Mouse (Mus musculus): ENCODE data around the gene Smco4. TPM values are rescaled to one million over a fixed set of nuclear protein-coding genes. Genes with fewer than 3 reads are reported as not detected.

The Smco4 gene
- polyA plus RNA-seq, 2 experiments, result 1.4 to 5.8 TPM

GRCm38 (mm10) chr9:15501319-15502256 is 8.4 kb downstream of the Smco4 start:
- H3K27ac ChIP-seq, result no peak overlapping the region
- no peaks in the 10 kb centered on the region for H3K9me3 ChIP-seq (ENCODE audit: control insufficient read depth, low read length)
- DNase-seq (ENCODE audit: low read depth in 3 of 3, low spot score in 3 of 3) (no peak), ATAC-seq (ENCODE audit: insufficient read depth) (no peak)
- peaks cover 4 to 41% of the 10 kb centered on the region in 2 experiments for H3K4me1 ChIP-seq (replicated peaks; ENCODE audit: control insufficient read depth in 2 of 2, insufficient read depth in 2 of 2, low read length in 1 of 2)
- no peak overlapping the region for H3K9ac ChIP-seq (replicated peaks)
- H3K36me3 ChIP-seq (replicated peaks; ENCODE audit: control insufficient read depth, insufficient read depth, low read depth), result no peaks in the 10 kb centered on the region
- no peak overlapping the region for H3K4me2 ChIP-seq (ENCODE audit: low read depth)
- 71% methylated on average over 19 of the region's 19 CpGs for WGBS (ENCODE audit: insufficient replicate concordance)
- H3K27me3 ChIP-seq (ENCODE audit: control insufficient read depth, insufficient read depth, low read length), result no peaks in the 10 kb centered on the region
- no peak for TF ChIP-seq EP300 (IDR thresholded peaks at IDR 0.05; ENCODE audit: low read depth)
- no peak for TF ChIP-seq CTCF (IDR thresholded peaks at IDR 0.05; ENCODE audit: low read depth)
- no peak overlapping the region for H3K4me3 ChIP-seq (ENCODE audit: insufficient read depth in 1 of 2, low read depth in 2 of 2, low read length in 2 of 2)

- no peak overlapping the region for H3K4me2 ChIP-seq (ENCODE audit: low read depth)
- DNase-seq (ENCODE audit: low read depth in 3 of 3, low spot score in 3 of 3) (no peak), ATAC-seq (ENCODE audit: insufficient read depth) (no peak)
- no peaks in the 10 kb centered on the region for H3K36me3 ChIP-seq (replicated peaks; ENCODE audit: control insufficient read depth, insufficient read depth, low read depth)
- no peaks in the 10 kb centered on the region for H3K27me3 ChIP-seq (ENCODE audit: control insufficient read depth, insufficient read depth, low read length)
- WGBS (ENCODE audit: insufficient replicate concordance), result 52% methylated on average over 7 of the region's 7 CpGs
- TF ChIP-seq CTCF (IDR thresholded peaks at IDR 0.05; ENCODE audit: low read depth) (no peak), EP300 (IDR thresholded peaks at IDR 0.05; ENCODE audit: low read depth) (no peak)
- H3K27ac ChIP-seq, result no peak overlapping the region
- H3K4me1 ChIP-seq (replicated peaks; ENCODE audit: control insufficient read depth in 2 of 2, insufficient read depth in 2 of 2, low read length in 1 of 2), result peaks cover 4 to 47% of the 10 kb centered on the region in 2 experiments
- no peaks in the 10 kb centered on the region for H3K9me3 ChIP-seq (ENCODE audit: control insufficient read depth, low read length)
- no peak overlapping the region for H3K4me3 ChIP-seq (ENCODE audit: insufficient read depth in 1 of 2, low read depth in 2 of 2, low read length in 2 of 2)
- no peak overlapping the region for H3K9ac ChIP-seq (replicated peaks)
Measured at GRCm38 (mm10) chr9:15502476-15502875, 9.2 kb downstream of the Smco4 start.

DNA sequence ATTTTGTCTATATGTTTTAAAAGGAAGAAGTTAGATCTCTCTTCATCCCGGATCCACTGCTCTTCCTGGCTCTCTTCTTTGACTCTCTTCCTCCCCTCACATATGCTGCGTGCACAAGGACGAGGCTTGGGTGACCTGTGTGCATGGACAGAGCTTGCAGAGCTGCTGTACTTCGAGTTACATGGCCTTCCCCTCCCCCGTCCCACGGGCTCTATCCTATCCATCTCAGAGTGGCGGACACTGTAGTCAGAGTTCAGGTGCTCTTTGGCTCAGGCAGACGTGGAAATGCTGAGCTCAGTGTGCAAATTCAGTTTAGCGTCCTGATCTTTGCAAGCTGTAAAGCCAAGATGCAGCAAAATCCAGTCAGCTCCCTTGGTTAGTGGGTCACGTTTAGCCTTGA is 10.1 kb downstream of the Smco4 start:
- TF ChIP-seq CTCF (IDR thresholded peaks at IDR 0.05; ENCODE audit: low read depth) (no peak), EP300 (IDR thresholded peaks at IDR 0.05; ENCODE audit: low read depth) (no peak)
- H3K9ac ChIP-seq (replicated peaks), result no peak overlapping the region
- no peak overlapping the region for H3K4me2 ChIP-seq (ENCODE audit: low read depth)
- H3K9me3 ChIP-seq (ENCODE audit: control insufficient read depth, low read length), result no peaks in the 10 kb centered on the region
- 59% methylated on average over 10 of the region's 10 CpGs for WGBS (ENCODE audit: insufficient replicate concordance)
- H3K4me3 ChIP-seq (ENCODE audit: insufficient read depth in 1 of 2, low read depth in 2 of 2, low read length in 2 of 2), result no peak overlapping the region
- H3K27me3 ChIP-seq (ENCODE audit: control insufficient read depth, insufficient read depth, low read length), result no peaks in the 10 kb centered on the region
- H3K27ac ChIP-seq, result no peak overlapping the region
- H3K36me3 ChIP-seq (replicated peaks; ENCODE audit: control insufficient read depth, insufficient read depth, low read depth), result no peaks in the 10 kb centered on the region
- peaks cover under 1 to 48% of the 10 kb centered on the region in 2 experiments for H3K4me1 ChIP-seq (replicated peaks; ENCODE audit: control insufficient read depth in 2 of 2, insufficient read depth in 2 of 2, low read length in 1 of 2)
- DNase-seq (ENCODE audit: low read depth in 3 of 3, low spot score in 3 of 3) (no peak), ATAC-seq (ENCODE audit: insufficient read depth) (no peak)

- no peak for ATAC-seq (ENCODE audit: insufficient read depth)
- Histone ChIP-seq H3K4me3 (ENCODE audit: insufficient read depth in 1 of 2, low read depth in 2 of 2, low read length in 2 of 2) (no peak overlapping the region), H3K9ac (replicated peaks) (no peak overlapping the region), H3K4me1 (replicated peaks; ENCODE audit: control insufficient read depth in 2 of 2, insufficient read depth in 2 of 2, low read length in 1 of 2) (peaks cover 0 to 46% of the 10 kb centered on the region in 2 experiments; a peak in 2 of 4 replicates), H3K9me3 (ENCODE audit: control insufficient read depth, low read length) (no peaks in the 10 kb centered on the region), H3K27me3 (ENCODE audit: control insufficient read depth, insufficient read depth, low read length) (no peaks in the 10 kb centered on the region), H3K27ac (no peak overlapping the region), H3K36me3 (replicated peaks; ENCODE audit: control insufficient read depth, insufficient read depth, low read depth) (no peaks in the 10 kb centered on the region), H3K4me2 (ENCODE audit: low read depth) (no peak overlapping the region)
- no peak for DNase-seq (ENCODE audit: low read depth in 3 of 3, low spot score in 3 of 3)
- TF ChIP-seq CTCF (IDR thresholded peaks at IDR 0.05; ENCODE audit: low read depth), result no peak
- TF ChIP-seq EP300 (IDR thresholded peaks at IDR 0.05; ENCODE audit: low read depth), result no peak
- WGBS (ENCODE audit: insufficient replicate concordance), result 29% methylated on average over 6 of the region's 6 CpGs
Measured at GRCm38 (mm10) chr9:15503827-15504226, 10.6 kb downstream of the Smco4 start.

DNA sequence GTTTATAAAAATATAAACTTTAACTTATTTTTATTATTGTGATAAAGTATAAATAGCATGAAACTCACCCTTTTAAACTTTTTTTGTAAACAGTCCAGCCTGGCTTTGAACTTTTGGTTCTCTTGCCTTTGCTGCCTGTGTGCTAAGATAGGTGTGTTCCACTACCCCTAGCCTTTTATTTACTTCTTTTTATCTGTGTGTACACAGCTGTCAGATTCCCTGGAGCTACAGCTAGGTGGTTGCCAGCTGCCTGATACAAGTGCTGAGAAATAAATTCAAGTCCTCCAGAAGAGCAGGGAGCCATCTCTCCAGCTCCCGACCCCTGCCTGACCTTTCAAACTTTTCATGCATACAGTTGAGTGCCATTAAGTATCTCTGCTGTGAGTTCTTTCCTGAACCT is 12.1 kb downstream of the Smco4 start:
- peaks cover 0 to 46% of the 10 kb centered on the region in 2 experiments; a peak in 2 of 4 replicates for H3K4me1 ChIP-seq (replicated peaks; ENCODE audit: control insufficient read depth in 2 of 2, insufficient read depth in 2 of 2, low read length in 1 of 2)
- WGBS (ENCODE audit: insufficient replicate concordance), result 30% methylated on average over 1 of the region's 1 CpGs
- TF ChIP-seq EP300 (IDR thresholded peaks at IDR 0.05; ENCODE audit: low read depth), result no peak
- TF ChIP-seq CTCF (IDR thresholded peaks at IDR 0.05; ENCODE audit: low read depth), result no peak
- DNase-seq (ENCODE audit: low read depth in 3 of 3, low spot score in 3 of 3) (no peak), ATAC-seq (ENCODE audit: insufficient read depth) (peak; percentile 36)
- no peak overlapping the region for H3K9ac ChIP-seq (replicated peaks)
- H3K27ac ChIP-seq, result no peak overlapping the region
- H3K9me3 ChIP-seq (ENCODE audit: control insufficient read depth, low read length), result no peaks in the 10 kb centered on the region
- H3K27me3 ChIP-seq (ENCODE audit: control insufficient read depth, insufficient read depth, low read length), result no peaks in the 10 kb centered on the region
- H3K4me2 ChIP-seq (ENCODE audit: low read depth), result no peak overlapping the region
- H3K4me3 ChIP-seq (ENCODE audit: insufficient read depth in 1 of 2, low read depth in 2 of 2, low read length in 2 of 2), result no peak overlapping the region
- H3K36me3 ChIP-seq (replicated peaks; ENCODE audit: control insufficient read depth, insufficient read depth, low read depth), result no peaks in the 10 kb centered on the region

Data from liver, embryonic 14.5 days (tissue).